28 mouse cellular contexts compared by ENCODE assay signal in the genomic region with DNA sequence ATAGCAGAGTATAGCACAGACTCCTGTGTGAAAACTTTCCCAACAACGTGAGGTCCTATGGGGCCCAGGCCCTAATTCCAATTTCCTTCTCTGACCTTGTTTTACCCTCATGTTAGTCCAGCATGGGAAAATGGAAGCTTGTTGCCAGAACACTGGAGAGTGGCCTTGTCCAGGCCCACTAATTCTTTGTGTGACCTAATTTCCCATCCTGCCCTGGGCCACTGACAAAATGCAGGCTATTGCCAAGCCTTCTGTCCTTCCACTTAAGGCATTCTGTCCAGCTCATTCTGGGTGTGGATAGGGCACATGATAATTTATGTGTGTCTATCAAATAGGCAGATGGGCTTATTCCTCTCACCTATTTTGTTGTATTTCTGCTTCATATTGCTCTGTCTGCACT. TPM values are rescaled to one million over a fixed set of nuclear protein-coding genes. Genes with fewer than 3 reads are reported as not detected.
DNase-seq lines count a peak whose midpoint lies in the region; ATAC-seq lines count a peak whose summit lies in the region.
"Had no signal": no experiment of that assay in that cellular context is flagged by ENCODE, and none has a peak within 500 bp of the region (broad histone marks: within the 10 kb centered on the region; RNA-seq: fewer than 3 reads in every experiment).

No protein-coding gene starts in this region.

- no peaks in the 10 kb centered on the region for H3K36me3 ChIP-seq in neural tube, embryonic 15.5 days
- H3K36me3 ChIP-seq: forebrain, embryonic 10.5 days; hindbrain, embryonic 12.5 days; kidney, embryonic 15.5 days had no signal

- no peak for ATAC-seq in neural tube, embryonic 15.5 days (ENCODE audit: low FRiP score)
- ATAC-seq: forebrain, embryonic 16.5 days had no signal

- no peak overlapping the region for H3K4me3 ChIP-seq in neural tube, embryonic 15.5 days (replicated peaks)
- H3K4me3 ChIP-seq: forebrain, embryonic 10.5 days; hindbrain, embryonic 12.5 days; kidney, embryonic 15.5 days had no signal

- WGBS in neural tube, embryonic 15.5 days: 86% methylated on average over 1 of the region's 1 CpGs

- no peak overlapping the region for H3K9ac ChIP-seq in neural tube, embryonic 15.5 days (replicated peaks)
- H3K9ac ChIP-seq: hindbrain, embryonic 12.5 days; kidney, embryonic 15.5 days; liver, embryonic 14.5 days; lung, embryonic 14.5 days had no signal

- no peaks in the 10 kb centered on the region for H3K9me3 ChIP-seq in neural tube, embryonic 15.5 days (replicated peaks)
- H3K9me3 ChIP-seq: forebrain, embryonic 10.5 days; hindbrain, embryonic 12.5 days; kidney, embryonic 15.5 days had no signal

- no peaks in the 10 kb centered on the region for H3K27me3 ChIP-seq in neural tube, embryonic 15.5 days (replicated peaks)
- H3K27me3 ChIP-seq: hindbrain, embryonic 12.5 days; kidney, embryonic 15.5 days had no signal

- DNase-seq in adrenal gland, adult 2 months: peak; percentile 83
- no peak for DNase-seq in adrenal gland, postnatal 4 days (ENCODE audit: low spot score in 2 of 2)
- DNase-seq in Muller cell, postnatal 12 days (ENCODE audit: inconsistent ontology term): peak; percentile 12
- DNase-seq in cerebellum, adult 11-12 months: peak; percentile 15
- peak; percentile 11 to 32 for DNase-seq in cerebellum, postnatal 14 days
- DNase-seq in lung, postnatal 14 days: no peak
- no peak for DNase-seq in layer of hippocampus, adult 9-11 months
- DNase-seq: gastrocnemius, postnatal 10 days; kidney, adult 11 months; kidney, postnatal 36 days; lung, embryonic 14.5 days; lung, postnatal 36 days; right cerebral cortex, postnatal 25 days; spleen, adult 18-20 months had no signal

- no peak overlapping the region for H3K4me2 ChIP-seq in neural tube, embryonic 15.5 days
- H3K4me2 ChIP-seq: heart, embryonic 11.5 days; hindbrain, embryonic 12.5 days; kidney, embryonic 15.5 days; lung, embryonic 14.5 days had no signal

- no peak overlapping the region for H3K27ac ChIP-seq in neural tube, embryonic 15.5 days (replicated peaks)
- H3K27ac ChIP-seq: forebrain, embryonic 10.5 days; hindbrain, embryonic 12.5 days; kidney, embryonic 15.5 days; liver, embryonic 14.5 days had no signal

- H3K4me1 ChIP-seq in neural tube, embryonic 15.5 days: no peaks in the 10 kb centered on the region
- H3K4me1 ChIP-seq: forebrain, embryonic 10.5 days; hindbrain, embryonic 12.5 days; kidney, embryonic 15.5 days had no signal

RNA-seq across cellular contexts. Expression of gene Prlhr, which starts 21.5 kb away (rescaled TPM):
- 1 to 10 TPM in 1 of 2 experiments, under 1 TPM in 1; 0.41 to 1.2 TPM for total RNA-seq in adrenal gland, adult 2 months (2021)
- 1.4 and 1.5 TPM in 2 replicates for polyA plus RNA-seq in adrenal gland, adult 2 months (2012; rRNA removed)
- total RNA-seq in adrenal gland, postnatal 4 days (2021): 1 to 10 TPM; 3.6 to 6.9 TPM
- 0.19 and 0.47 TPM in 2 replicates for polyA plus RNA-seq in neural tube, embryonic 15.5 days (2015; fragmentation: Nextera tagmentation; extraction: Ambion mirVana)
- total RNA-seq: gastrocnemius, postnatal 10 days; granulocyte monocyte progenitor cell, adult 5-6 weeks; left cerebral cortex, postnatal 25 days; neutrophil, adult 5-6 weeks had no signal
- polyA plus RNA-seq: embryonic facial prominence, embryonic 11.5 days; forebrain, embryonic 10.5 days; heart, embryonic 11.5 days; heart, postnatal 0 days; hindbrain, embryonic 12.5 days; limb, embryonic 14.5 days; liver, embryonic 14.5 days; lung, embryonic 14.5 days; urinary bladder, adult 2 months had no signal

Comparison
In these comparisons a context has a peak if more than half of its experiments do, and no peak if none do; other contexts are left out.
1. DNase-seq: peak in adrenal gland, adult 2 months (single experiment), Muller cell, postnatal 12 days (single experiment), cerebellum, adult 11-12 months (single experiment) and cerebellum, postnatal 14 days (2 of 2); none in adrenal gland, postnatal 4 days (0 of 2), lung, postnatal 14 days (single experiment) and layer of hippocampus, adult 9-11 months (single experiment).